Mouse (Mus musculus) lung, embryonic 16.5 days (tissue): ENCODE results near the gene Chrna1. TPM values are rescaled to one million over a fixed set of nuclear protein-coding genes. Genes with fewer than 3 reads are reported as not detected.

Source experiments
- ATAC-seq: fragments of 200-750 bp; cut with Nextera tagmentation; 2 replicates; pipeline ENCODE4 v1.8.0; 2017; ENCODE audit warnings: low read depth, mild to moderate bottlenecking, moderate library complexity
- H3K27ac ChIP-seq: fragments of 300-500 bp; sonication (generic); 2 replicates; pipeline ENCODE4 v1.5.1; 2014; ENCODE audit warnings: mild to moderate bottlenecking, control low read depth, low read length
- H3K27me3 ChIP-seq: fragments of 300-500 bp; sonication (generic); 2 replicates; pipeline ENCODE4 v1.6.1; 2014; ENCODE audit warnings: low read depth, low read length, mixed read lengths; ENCODE audit not compliant: control insufficient read depth, insufficient read depth
- H3K36me3 ChIP-seq: fragments of 300-500 bp; sonication (generic); 2 replicates; pipeline ENCODE4 v1.6.1; 2014; ENCODE audit warnings: low read length; ENCODE audit not compliant: control insufficient read depth, insufficient read depth
- H3K4me1 ChIP-seq: fragments of 300-500 bp; sonication (generic); replicated peaks from 2 replicates; pipeline ENCODE4 v1.6.1; 2014; ENCODE audit warnings: low read length, mixed read lengths; ENCODE audit not compliant: control insufficient read depth, insufficient read depth
- H3K4me2 ChIP-seq: fragments of 300-500 bp; sonication (generic); 2 replicates; pipeline ENCODE4 v1.6.1; 2014; ENCODE audit warnings: low read depth, low read length, control low read depth
- H3K4me3 ChIP-seq: fragments of 300-500 bp; sonication (generic); 2 replicates; pipeline ENCODE4 v1.5.1; 2014; ENCODE audit warnings: mild to moderate bottlenecking, low read length, control low read depth
- H3K9ac ChIP-seq: fragments of 300-500 bp; sonication (generic); 2 replicates; pipeline ENCODE4 v1.6.1; 2014; ENCODE audit warnings: low read length, control low read depth
- H3K9me3 ChIP-seq: fragments of 300-500 bp; sonication (generic); 2 replicates; pipeline ENCODE4 v1.6.1; 2016; ENCODE audit warnings: low read length; ENCODE audit not compliant: control insufficient read depth
- WGBS: fragments of 180-500 bp; shearing (Covaris S2); extraction: QIAGEN DNeasy Blood & Tissue Kit; methylation state at CpG from one replicate; pipeline ENCODE4 v1.1.7; 2014; 5-methylcytosine and 5-hydroxymethylcytosine counted together
- polyA plus RNA-seq: library from polyadenylated mRNA; unstranded; fragments of >200 nt; fragmentation: Nextera tagmentation; extraction: Ambion mirVana; gene quantifications from 2 replicates; pipeline ENCODE4 v1.2.1, GENCODE M21; 2015

Gene Chrna1
- 0.26 and 0.53 TPM in 2 replicates for polyA plus RNA-seq

GRCm38 (mm10) chr2:73580166-73580565, at the start of gene Chrna1:
Gene Chrna1, minus strand, starts transcription at chr2:73580338.
- WGBS = 88% methylated on average over 9 of the region's 9 CpGs
- Histone ChIP-seq H3K4me1 (no peaks in the 10 kb centered on the region), H3K4me3 (no peak within 1 kb of the TSS), H3K9ac (no peak within 1 kb of the TSS), H3K4me2 (no peak within 1 kb of the TSS), H3K27me3 (no peaks in the 10 kb centered on the region), H3K27ac (no peak within 1 kb of the TSS), H3K36me3 (no peaks in the 10 kb centered on the region), H3K9me3 (no peaks in the 10 kb centered on the region)
- ATAC-seq = no peak

- H3K27me3 ChIP-seq = no peaks in the 10 kb centered on the region
- WGBS = 64% methylated on average over 4 of the region's 4 CpGs
Observed at GRCm38 (mm10) chr2:73618486-73619052, 38.4 kb upstream of the Chrna1 start.

DNA sequence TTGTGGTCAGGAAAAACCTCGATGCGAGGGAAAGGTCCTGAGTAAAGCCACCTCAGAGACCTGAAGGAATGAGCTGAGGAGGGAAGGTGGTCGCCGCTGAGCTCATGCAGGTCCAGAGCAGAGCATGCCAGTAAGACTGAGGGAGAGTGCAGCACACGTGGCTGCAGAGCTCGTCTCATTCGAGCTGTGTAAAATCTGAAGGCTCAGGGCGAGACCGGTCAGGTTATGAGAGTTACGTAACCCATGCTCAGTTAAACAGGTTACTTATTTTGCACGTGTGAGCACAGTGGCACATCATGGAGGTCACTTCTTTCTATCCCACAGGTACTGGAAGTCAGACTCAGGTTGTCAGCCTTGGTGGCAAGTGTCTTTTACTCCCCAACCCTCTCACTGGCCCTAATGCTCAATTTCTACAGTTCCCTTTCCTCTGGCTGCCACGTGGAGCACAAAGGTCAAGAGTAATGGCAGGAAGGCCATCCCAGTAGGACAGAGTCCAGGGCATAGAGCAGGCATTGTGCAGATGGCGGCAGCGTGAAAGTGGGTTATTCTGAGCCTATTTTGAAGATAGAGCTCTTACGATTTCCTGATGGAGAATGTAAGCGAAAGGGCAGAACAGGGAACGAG, 36.4 kb upstream of the Chrna1 start:
- Histone ChIP-seq H3K9me3 (no peaks in the 10 kb centered on the region), H3K4me3 (no peak overlapping the region), H3K27ac (no peak overlapping the region), H3K27me3 (no peaks in the 10 kb centered on the region), H3K4me1 (no peaks in the 10 kb centered on the region), H3K9ac (no peak overlapping the region), H3K36me3 (peaks cover 7% of the 10 kb centered on the region; the same call in 1 of the 2 replicates), H3K4me2 (no peak overlapping the region)
- ATAC-seq = no peak
- WGBS = 85% methylated on average over 17 of the region's 17 CpGs

More at GRCm38 (mm10) chr2:73618486-73619052, 38.4 kb upstream of the Chrna1 start:
- Histone ChIP-seq H3K36me3 (peaks cover 7% of the 10 kb centered on the region; the same call in 1 of the 2 replicates), H3K27ac (no peak overlapping the region), H3K9me3 (no peaks in the 10 kb centered on the region), H3K4me2 (no peak overlapping the region), H3K9ac (no peak overlapping the region), H3K4me3 (no peak overlapping the region), H3K4me1 (no peaks in the 10 kb centered on the region)
- ATAC-seq = no peak

DNA sequence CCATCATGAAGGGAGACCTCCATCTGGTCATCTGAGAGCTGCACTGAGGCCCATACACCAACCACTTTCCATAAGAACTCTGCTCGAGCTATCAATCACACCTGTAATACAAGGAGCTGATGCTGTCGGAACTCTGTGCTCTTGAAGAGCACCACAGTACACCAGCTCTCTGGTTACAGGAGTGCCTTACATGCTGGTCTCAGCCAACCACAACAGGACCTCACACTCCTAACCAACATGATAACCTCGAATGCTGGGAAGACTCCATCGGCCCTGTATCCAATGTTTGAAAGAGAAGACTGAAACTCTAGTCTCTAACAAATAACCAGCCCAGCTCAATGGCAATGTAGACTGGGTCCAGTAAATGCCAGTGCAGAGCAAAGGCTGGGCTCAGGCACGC, 35.3 kb upstream of the Chrna1 start:
- no peak overlapping the region for H3K9ac ChIP-seq
- WGBS = 85% methylated on average over 5 of the region's 5 CpGs

DNA sequence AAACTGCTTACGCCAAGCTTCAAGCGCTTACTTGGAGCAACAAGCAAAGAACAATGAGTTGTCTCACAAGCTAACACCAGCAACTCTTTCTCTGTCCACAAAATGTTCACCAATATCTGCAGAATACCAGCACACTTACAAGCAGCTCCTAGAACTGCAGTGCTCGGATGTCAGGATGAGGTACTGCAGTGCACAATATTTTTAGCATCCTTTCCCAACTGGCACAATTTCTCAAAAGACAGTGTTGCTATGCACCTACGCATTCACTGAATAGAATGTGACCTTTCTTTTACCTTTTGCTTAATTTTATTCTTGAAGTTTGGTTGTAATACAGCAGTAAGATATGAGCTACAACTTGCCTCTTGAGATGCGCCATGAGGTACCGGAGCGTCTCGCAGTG, 34.2 kb upstream of the Chrna1 start:
- ATAC-seq = no peak
- 94% methylated on average over 8 of the region's 8 CpGs for WGBS
- H3K36me3 ChIP-seq = peaks cover 7% of the 10 kb centered on the region; the same call in 1 of the 2 replicates
- no peak overlapping the region for H3K27ac ChIP-seq
- H3K27me3 ChIP-seq = no peaks in the 10 kb centered on the region
- no peak overlapping the region for H3K4me3 ChIP-seq
- no peak overlapping the region for H3K9ac ChIP-seq
- peaks cover 5% of the 10 kb centered on the region; the same call in 1 of the 2 replicates for H3K4me1 ChIP-seq
- H3K4me2 ChIP-seq = no peak overlapping the region
- no peaks in the 10 kb centered on the region for H3K9me3 ChIP-seq

More for the DNA sequence above, 35.3 kb upstream of the Chrna1 start:
- no peak for ATAC-seq
- H3K9me3 ChIP-seq = no peaks in the 10 kb centered on the region
- no peak overlapping the region for H3K4me2 ChIP-seq
- H3K27me3 ChIP-seq = no peaks in the 10 kb centered on the region
- H3K4me1 ChIP-seq = no peaks in the 10 kb centered on the region
- H3K4me3 ChIP-seq = no peak overlapping the region
- H3K36me3 ChIP-seq = peaks cover 7% of the 10 kb centered on the region; the same call in 1 of the 2 replicates
- no peak overlapping the region for H3K27ac ChIP-seq

DNA sequence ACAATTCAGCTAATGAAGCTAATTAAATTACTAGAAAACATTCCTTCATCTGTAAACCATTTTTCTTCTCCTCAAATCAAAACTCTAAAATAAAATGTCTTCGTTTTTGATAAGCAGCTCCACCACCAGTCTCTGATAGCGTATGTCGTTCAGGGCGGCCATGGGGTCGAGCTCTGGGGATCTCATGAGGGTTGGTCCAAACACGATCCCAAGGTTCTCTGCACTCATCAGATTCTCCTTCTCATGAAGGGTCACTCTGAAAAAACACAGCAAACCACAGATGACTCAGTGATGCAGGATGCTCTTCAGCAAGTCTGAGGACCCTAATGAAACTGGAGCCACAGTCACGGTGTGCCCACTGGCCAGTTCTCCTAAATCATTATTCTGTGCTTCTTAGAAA, 32.8 kb upstream of the Chrna1 start:
- ATAC-seq = no peak
- H3K9me3 ChIP-seq = no peaks in the 10 kb centered on the region
- H3K4me2 ChIP-seq = no peak overlapping the region
- peaks cover 7% of the 10 kb centered on the region; the same call in 1 of the 2 replicates for H3K4me1 ChIP-seq
- no peak overlapping the region for H3K27ac ChIP-seq
- no peak overlapping the region for H3K9ac ChIP-seq
- peaks cover 7% of the 10 kb centered on the region; the same call in 1 of the 2 replicates for H3K36me3 ChIP-seq
- H3K4me3 ChIP-seq = no peak overlapping the region
- H3K27me3 ChIP-seq = no peaks in the 10 kb centered on the region
- 89% methylated on average over 7 of the region's 7 CpGs for WGBS

GRCm38 (mm10) chr2:73612367-73612914, 32.3 kb upstream of the Chrna1 start:
- peaks cover 10% of the 10 kb centered on the region; the same call in 1 of the 2 replicates for H3K4me1 ChIP-seq
- no peaks in the 10 kb centered on the region for H3K27me3 ChIP-seq
- no peak overlapping the region for H3K4me3 ChIP-seq
- 93% methylated on average over 6 of the region's 6 CpGs for WGBS
- no peak overlapping the region for H3K27ac ChIP-seq
- H3K4me2 ChIP-seq = no peak overlapping the region
- ATAC-seq = no peak
- no peak overlapping the region for H3K9ac ChIP-seq
- no peaks in the 10 kb centered on the region for H3K9me3 ChIP-seq
- H3K36me3 ChIP-seq = peaks cover 7% of the 10 kb centered on the region; the same call in 1 of the 2 replicates

- no peak overlapping the region for H3K4me3 ChIP-seq
- ATAC-seq = no peak
- no peak overlapping the region for H3K9ac ChIP-seq
- H3K9me3 ChIP-seq = no peaks in the 10 kb centered on the region
- WGBS = 72% methylated on average over 6 of the region's 6 CpGs
- peaks cover 7% of the 10 kb centered on the region; the same call in 1 of the 2 replicates for H3K36me3 ChIP-seq
- no peaks in the 10 kb centered on the region for H3K27me3 ChIP-seq
- H3K4me1 ChIP-seq = peaks cover 10% of the 10 kb centered on the region; the same call in 1 of the 2 replicates
- no peak overlapping the region for H3K27ac ChIP-seq
- H3K4me2 ChIP-seq = no peak overlapping the region
Observed at GRCm38 (mm10) chr2:73611798-73612197, 31.7 kb upstream of the Chrna1 start.

DNA sequence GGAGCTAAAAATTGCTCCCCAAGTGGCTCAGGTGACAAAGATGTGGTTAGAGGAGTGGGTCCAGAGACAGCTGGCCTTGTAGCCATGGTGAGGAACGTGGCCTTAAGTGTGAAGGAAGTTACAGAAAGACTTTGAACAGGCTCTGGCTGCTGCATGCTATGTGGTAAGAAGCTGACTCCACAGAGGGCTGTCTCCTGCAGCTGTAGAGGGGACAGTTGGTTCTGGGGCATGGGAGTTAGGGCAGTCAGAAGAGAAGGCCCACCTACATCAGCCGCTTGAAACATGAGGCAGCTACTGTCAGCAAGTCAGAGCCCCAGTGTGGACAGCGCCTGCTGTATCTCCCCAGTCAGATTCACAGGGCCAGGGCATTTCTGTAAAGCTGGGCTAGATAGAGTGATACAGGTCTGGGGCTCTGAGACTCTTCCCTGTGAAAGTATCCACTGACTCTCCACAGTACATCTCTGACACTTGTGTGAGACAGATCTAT, 29.6 kb upstream of the Chrna1 start:
- Histone ChIP-seq H3K9ac (no peak overlapping the region), H3K36me3 (peaks cover 4% of the 10 kb centered on the region; the same call in 1 of the 2 replicates), H3K27ac (no peak overlapping the region), H3K4me2 (no peak overlapping the region), H3K27me3 (no peaks in the 10 kb centered on the region), H3K4me3 (no peak overlapping the region), H3K9me3 (no peaks in the 10 kb centered on the region), H3K4me1 (peaks cover 15% of the 10 kb centered on the region; the same call in 1 of the 2 replicates)
- 83% methylated on average over 3 of the region's 3 CpGs for WGBS
- ATAC-seq = no peak
